Mouse (Mus musculus) ovary, postnatal 10 days (tissue): ENCODE measurements around the gene Dock1.

Experiments
- DNase-seq: peaks from one replicate; pipeline ENCODE4 v3.0.0; 2022; ENCODE audit warnings: low spot score

Gene Dock1

GRCm38 (mm10) chr7:134961608-134962007 is 291.2 kb downstream of the Dock1 start:
- no peak for DNase-seq

DNA sequence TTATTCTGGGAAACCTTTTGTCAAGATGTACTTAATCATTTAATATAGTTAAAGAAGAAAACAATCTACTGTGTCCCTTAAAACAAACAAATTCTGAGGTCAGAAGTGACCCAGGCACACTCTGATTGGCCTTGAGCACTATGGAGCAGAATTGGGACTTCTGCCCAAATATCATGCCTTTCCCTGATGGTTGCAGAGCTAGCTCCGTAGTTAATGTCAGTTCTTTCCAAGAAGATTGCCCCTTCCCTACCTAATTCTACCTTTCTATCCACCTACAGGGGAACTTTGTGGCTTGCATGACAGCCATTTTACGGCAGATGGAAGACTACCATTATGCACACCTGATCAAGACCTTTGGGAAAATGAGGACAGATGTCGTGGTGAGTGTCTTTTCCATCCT is 319.8 kb downstream of the Dock1 start:
- DNase-seq = no peak

- no peak for DNase-seq
Measured at GRCm38 (mm10) chr7:134990911-134991310, 320.5 kb downstream of the Dock1 start.

GRCm38 (mm10) chr7:134994983-134995382 is 324.5 kb downstream of the Dock1 start:
- no peak for DNase-seq

DNA sequence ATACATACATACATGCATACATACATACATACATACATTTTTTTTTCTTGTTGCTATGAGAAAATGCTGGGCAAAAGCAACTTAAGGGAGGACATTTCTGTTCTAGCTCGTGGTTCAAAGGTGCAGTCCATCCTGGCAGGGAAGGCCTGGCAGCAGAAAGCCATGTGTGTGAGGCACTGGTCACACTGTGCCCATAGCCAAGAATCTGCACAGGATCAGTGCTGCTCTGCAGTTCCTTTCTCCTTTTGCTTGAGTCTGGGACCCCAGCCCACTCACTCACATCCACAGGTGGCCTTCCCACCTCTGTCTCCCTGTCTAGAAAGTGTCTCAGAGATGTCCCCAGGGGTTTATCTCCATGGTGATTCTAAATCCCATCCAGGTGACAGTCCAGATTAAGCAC is 331.8 kb downstream of the Dock1 start:
- no peak for DNase-seq

DNA sequence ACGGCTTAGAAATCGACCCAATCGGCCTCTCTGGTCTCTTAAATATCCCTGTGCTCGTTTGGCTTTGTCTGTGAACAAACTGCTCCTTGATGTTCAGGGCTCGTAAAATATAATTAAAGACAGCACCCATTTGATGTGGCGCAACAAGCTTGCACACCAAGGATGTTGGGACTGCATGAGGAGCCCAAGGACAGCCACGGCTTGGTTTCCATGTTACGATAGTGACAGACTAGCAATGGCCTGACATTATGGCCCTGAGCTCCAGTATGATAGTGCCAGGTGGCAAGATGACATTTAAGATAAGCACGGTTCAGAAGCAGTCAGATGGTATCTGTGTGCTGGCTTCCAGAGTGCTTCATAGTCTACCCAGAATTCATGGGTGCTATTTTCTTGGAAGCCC is 332.4 kb downstream of the Dock1 start:
- no peak for DNase-seq

GRCm38 (mm10) chr7:135005964-135006560 is 335.6 kb downstream of the Dock1 start:
- DNase-seq = no peak

GRCm38 (mm10) chr7:135008021-135008420 is 337.6 kb downstream of the Dock1 start:
- DNase-seq = no peak

- DNase-seq = no peak
Measured at GRCm38 (mm10) chr7:135010997-135011396, 340.5 kb downstream of the Dock1 start.

- no peak for DNase-seq
Measured at GRCm38 (mm10) chr7:135017531-135017930, 347.1 kb downstream of the Dock1 start.

DNA sequence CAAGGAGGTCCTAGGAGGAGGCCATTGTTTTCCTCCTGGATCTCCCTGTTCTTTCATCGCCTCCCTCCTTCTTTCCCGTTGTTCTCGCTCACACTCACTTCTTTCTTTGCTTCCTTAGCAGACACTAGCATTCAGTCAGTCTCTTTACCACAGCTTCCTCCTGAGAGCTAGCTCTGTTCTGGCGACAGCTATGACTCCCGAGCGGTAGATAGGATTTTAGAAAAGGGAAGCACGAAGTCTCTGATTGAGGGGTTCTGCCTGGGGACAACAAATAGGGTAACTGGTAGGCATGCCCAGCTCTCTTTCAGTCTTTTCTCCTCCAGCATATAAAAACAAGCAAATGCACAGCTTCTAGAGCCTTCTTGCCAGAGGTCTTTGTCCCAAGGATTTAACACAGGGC is 350.3 kb downstream of the Dock1 start:
- DNase-seq = no peak

GRCm38 (mm10) chr7:135021544-135022100 is 351.2 kb downstream of the Dock1 start:
- DNase-seq = no peak

GRCm38 (mm10) chr7:135024531-135024930 is 354.1 kb downstream of the Dock1 start:
- DNase-seq = no peak

DNA sequence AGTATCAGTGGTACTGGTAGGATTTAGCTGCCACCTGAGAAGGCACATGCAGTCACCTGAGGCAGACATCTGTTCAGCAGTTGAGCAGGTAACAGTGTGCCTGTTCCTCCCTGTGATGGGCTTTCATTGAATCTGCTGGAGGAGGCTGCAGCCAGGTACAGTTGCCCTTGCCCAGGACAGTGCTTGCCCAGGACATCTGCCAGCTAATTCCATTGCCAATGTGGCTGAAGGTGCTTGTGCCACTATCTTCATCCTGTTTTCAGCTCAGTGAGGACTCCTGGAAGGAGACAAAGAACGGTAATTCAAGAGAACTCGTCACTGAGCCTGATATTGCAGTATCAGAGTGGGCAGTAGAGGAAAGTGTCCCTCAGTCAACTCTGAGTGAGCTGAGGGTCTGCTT is 358.3 kb downstream of the Dock1 start:
- no peak for DNase-seq

DNA sequence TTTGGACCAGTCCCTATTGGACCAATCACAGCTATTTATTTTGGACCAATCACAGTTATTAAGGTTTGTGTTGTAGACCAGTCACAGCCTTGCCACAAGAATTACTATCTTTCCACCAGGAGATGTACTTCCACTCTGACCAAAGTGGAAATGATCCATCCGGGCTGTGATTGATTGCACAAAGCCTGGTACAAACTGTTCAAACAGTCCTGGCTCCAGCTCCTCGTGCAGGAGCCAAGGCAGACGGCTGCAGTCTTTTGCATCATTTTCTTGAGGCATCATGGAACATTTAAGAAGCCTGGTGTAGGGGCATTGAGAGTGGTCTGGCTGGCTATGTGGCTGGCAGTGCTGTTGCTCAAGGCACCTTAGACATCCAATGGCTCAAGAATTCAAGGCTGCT is 358.7 kb downstream of the Dock1 start:
- no peak for DNase-seq

- no peak for DNase-seq
Measured at GRCm38 (mm10) chr7:135031466-135031865, 361.0 kb downstream of the Dock1 start.

DNA sequence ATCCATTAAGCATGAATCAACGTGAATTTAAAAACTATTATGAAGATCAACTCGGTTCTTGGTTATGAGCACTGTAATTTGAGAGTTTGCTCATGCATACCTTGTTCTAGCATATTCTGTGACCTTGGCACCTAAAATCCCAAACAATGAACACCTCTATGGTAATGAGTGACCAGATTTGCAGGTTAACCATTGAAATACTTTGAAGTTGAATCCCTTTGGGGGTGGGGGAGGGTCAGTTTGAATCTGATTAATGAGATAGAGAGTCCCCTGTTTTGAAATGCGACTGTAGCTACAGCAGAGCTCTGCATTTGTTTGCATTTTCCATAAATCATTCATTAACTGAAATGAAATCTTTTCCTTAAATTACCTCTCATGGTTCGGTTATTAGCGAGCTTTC is 364.4 kb downstream of the Dock1 start:
- no peak for DNase-seq

GRCm38 (mm10) chr7:135035651-135036050 is 365.2 kb downstream of the Dock1 start:
- DNase-seq = no peak

GRCm38 (mm10) chr7:135038930-135039329 is 368.5 kb downstream of the Dock1 start:
- no peak for DNase-seq

DNA sequence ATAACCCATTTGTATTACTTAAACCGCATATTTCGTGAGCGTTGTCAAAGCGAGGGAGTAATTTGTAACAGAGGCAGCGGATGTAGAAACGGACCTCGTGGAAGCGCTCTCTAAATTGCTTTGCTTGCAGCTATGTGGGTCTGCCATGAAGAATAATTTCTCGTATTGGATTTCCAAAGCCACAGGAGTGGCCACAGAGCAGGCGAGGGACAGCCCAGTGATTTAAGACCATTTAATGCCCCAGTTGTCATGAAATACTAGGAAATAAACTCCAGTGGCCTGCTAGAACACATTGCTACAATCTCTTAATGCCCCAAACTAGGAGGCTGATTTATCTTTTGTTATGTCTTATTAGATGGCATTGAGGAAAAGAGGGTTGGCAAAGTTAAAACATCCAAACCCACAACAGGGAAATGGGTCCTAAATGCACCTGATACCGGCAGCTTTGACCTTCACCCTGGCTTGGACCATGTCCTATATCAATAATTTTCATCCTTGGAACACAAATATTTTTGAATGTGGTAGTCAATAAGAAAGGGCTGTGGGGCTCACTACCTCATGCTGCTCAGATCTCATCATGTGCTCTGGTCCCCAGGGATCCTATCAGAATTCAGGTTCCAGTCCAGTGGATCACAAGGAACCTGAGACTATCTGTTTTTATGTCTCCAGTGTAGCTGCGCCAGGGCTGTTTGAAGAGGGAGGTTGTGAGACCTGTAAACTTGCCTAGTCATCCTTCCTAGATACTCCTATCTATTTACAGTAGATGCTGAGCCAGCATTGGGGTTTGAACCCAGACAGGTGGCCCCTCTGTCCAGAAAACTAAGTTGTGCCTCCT is 373.7 kb downstream of the Dock1 start:
- DNase-seq = no peak

DNA sequence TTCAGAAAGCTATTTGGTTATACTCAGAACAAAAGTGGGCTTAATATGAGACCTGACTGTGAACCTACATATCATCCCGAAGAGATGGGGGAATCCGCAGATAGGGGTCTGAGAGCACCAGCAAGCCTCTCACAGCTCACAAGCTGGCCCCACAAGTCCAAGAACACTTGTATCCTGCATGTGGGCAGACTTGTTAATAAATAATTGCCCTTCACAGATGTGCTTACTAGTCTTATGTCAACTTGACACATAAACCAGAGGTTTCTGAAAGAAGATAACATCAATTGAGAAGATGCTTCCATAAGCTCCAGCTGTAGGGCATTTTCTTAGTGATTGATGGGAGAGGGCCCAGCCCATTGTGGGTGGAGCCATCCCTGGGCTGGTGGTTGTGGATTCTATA is 379.0 kb downstream of the Dock1 start:
- DNase-seq = no peak

DNA sequence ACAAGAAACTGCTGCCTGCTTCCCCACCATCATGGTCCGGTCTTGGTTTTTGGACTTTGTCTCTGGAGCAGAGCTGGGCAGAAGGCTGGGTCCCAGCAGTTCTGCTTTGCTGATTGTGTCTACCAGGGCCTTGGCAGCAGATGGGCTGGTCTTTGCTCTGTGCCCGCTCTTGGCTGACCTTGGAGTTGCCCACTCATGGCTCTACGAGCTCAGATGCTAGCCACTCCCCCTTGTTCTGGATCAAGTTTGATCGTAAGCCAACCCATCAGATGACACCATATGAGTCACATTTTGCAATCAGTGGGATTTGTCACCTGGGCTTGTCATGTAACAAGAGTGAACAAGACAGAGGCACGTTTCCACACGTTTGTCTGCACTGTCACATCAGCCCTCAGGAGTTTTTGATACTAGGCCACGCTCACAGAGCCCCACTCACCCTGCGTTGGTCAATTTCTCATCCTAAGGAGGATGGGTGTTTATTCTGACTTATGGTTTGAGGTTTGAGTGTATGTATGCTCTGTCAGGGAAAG is 382.8 kb downstream of the Dock1 start:
- DNase-seq = no peak

GRCm38 (mm10) chr7:135054664-135055063 is 384.2 kb downstream of the Dock1 start:
- DNase-seq = no peak
